Mouse (Mus musculus) forebrain, embryonic 16.5 days (tissue): Measurements from ENCODE around the gene Cmc1. TPM values are rescaled to one million over a fixed set of nuclear protein-coding genes. Genes with fewer than 3 reads are reported as not detected.

Source experiments
- ATAC-seq: fragments of 200-750 bp; cut with Nextera tagmentation; 2 replicates; pipeline ENCODE4 v1.8.0; 2017; ENCODE audit warnings: mild to moderate bottlenecking, moderate library complexity
- H3K27ac ChIP-seq: fragments of 300-500 bp; sonication (generic); 2 replicates; pipeline ENCODE4 v1.5.1; 2014; ENCODE audit warnings: low read length, control low read depth
- H3K27me3 ChIP-seq: fragments of 300-500 bp; sonication (generic); replicated peaks from 2 replicates; pipeline ENCODE4 v1.6.1; 2014; ENCODE audit warnings: low read length; ENCODE audit not compliant: control insufficient read depth, insufficient read depth
- H3K36me3 ChIP-seq: fragments of 300-500 bp; sonication (generic); 2 replicates; pipeline ENCODE4 v1.6.1; 2014; ENCODE audit not compliant: control insufficient read depth, insufficient read depth
- H3K4me1 ChIP-seq: fragments of 300-500 bp; sonication (generic); replicated peaks from 2 replicates; pipeline ENCODE4 v1.6.1; 2014; ENCODE audit warnings: low read length; ENCODE audit not compliant: control insufficient read depth, insufficient read depth
- H3K4me2 ChIP-seq: fragments of 300-500 bp; sonication (generic); 2 replicates; pipeline ENCODE4 v1.6.1; 2014; ENCODE audit warnings: mild to moderate bottlenecking, low read length, control low read depth
- H3K4me3 ChIP-seq: fragments of 300-500 bp; sonication (generic); replicated peaks from 2 replicates; pipeline ENCODE4 v1.5.1; 2014; ENCODE audit warnings: mild to moderate bottlenecking, low read length, control low read depth
- H3K9ac ChIP-seq: fragments of 300-500 bp; sonication (generic); replicated peaks from 2 replicates; pipeline ENCODE4 v1.6.1; 2014; ENCODE audit warnings: low read depth, low read length, control low read depth
- H3K9me3 ChIP-seq: fragments of 300-500 bp; sonication (generic); 2 replicates; pipeline ENCODE4 v1.6.1; 2016; ENCODE audit warnings: low read length; ENCODE audit not compliant: control insufficient read depth
- WGBS: fragments of 180-500 bp; shearing (Covaris S2); extraction: QIAGEN DNeasy Blood & Tissue Kit; methylation state at CpG from one replicate; pipeline ENCODE4 v1.1.7; 2014; 5-methylcytosine and 5-hydroxymethylcytosine counted together
- polyA plus RNA-seq: library from polyadenylated mRNA; unstranded; fragments of >200 nt; fragmentation: Nextera tagmentation; extraction: Ambion mirVana; gene quantifications from 2 replicates; pipeline ENCODE4 v1.2.1, GENCODE M21; 2015

Gene Cmc1
- polyA plus RNA-seq, 1 experiment from 2014 or later = 37.8 TPM

DNA sequence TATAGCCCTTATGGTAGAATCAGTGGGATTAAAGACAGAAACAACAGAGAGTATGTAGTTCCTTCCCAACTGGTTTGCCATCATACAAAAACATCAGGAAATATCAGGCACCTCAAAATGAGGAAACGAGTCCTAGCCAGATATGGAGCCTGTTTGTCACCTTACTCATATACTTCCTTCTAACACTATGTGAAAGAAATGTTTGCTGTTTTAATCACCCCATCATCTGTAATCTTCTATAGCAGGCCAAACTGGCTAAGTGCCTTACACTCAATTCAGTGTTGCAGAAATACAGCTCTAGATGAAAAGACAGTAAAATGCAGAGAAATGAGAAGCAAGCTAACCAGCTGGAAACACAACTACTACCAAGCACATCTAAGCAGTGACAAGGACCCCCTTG, 119.7 kb downstream of the Cmc1 start:
- Histone ChIP-seq H3K27me3 (no peaks in the 10 kb centered on the region), H3K4me2 (no peak overlapping the region), H3K4me1 (no peaks in the 10 kb centered on the region), H3K4me3 (no peak overlapping the region), H3K9ac (no peak overlapping the region), H3K9me3 (no peaks in the 10 kb centered on the region), H3K27ac (no peak overlapping the region), H3K36me3 (no peaks in the 10 kb centered on the region)
- 93% methylated on average over 1 of the region's 1 CpGs for WGBS
- ATAC-seq = no peak

- H3K9ac ChIP-seq = no peak overlapping the region
- H3K9me3 ChIP-seq = no peaks in the 10 kb centered on the region
- no peak for ATAC-seq
- no peak overlapping the region for H3K27ac ChIP-seq
- H3K4me3 ChIP-seq = no peak overlapping the region
- H3K4me1 ChIP-seq = no peaks in the 10 kb centered on the region
- no peak overlapping the region for H3K4me2 ChIP-seq
- H3K36me3 ChIP-seq = no peaks in the 10 kb centered on the region
- no peaks in the 10 kb centered on the region for H3K27me3 ChIP-seq
- WGBS = 59% methylated on average over 4 of the region's 4 CpGs
Measured at GRCm38 (mm10) chr9:118029490-118029889, 120.5 kb downstream of the Cmc1 start.

- no peak for ATAC-seq
- WGBS = 60% methylated on average over 2 of the region's 2 CpGs
- no peaks in the 10 kb centered on the region for H3K4me1 ChIP-seq
- H3K27me3 ChIP-seq = no peaks in the 10 kb centered on the region
- H3K9me3 ChIP-seq = no peaks in the 10 kb centered on the region
- no peak overlapping the region for H3K4me2 ChIP-seq
- H3K4me3 ChIP-seq = no peak overlapping the region
- no peaks in the 10 kb centered on the region for H3K36me3 ChIP-seq
- H3K9ac ChIP-seq = no peak overlapping the region
- H3K27ac ChIP-seq = no peak overlapping the region
Measured at GRCm38 (mm10) chr9:118024966-118025365, 125.0 kb downstream of the Cmc1 start.

Other genes with a start within 250 kb of the Cmc1 start
- gene Azi2, start 109.7 kb downstream of the Cmc1 start, polyA plus RNA-seq = 87.2 and 92.4 TPM in 2 replicates